Mouse (Mus musculus) heart, adult 2 months (tissue): Measurements from ENCODE around the gene Olfr1392.

Experiments used
- CTCF ChIP-seq: fragments of 200-600 bp; IDR thresholded peaks from 2 replicates; pipeline ENCODE4 v1.8.1; 2022; ENCODE audit warnings: antibody characterized with exemption, mild to moderate bottlenecking, moderate library complexity
- EP300 ChIP-seq: fragments of 200-500 bp; IDR thresholded peaks from 2 replicates; pipeline ENCODE4 v1.6.1; 2011; ENCODE audit warnings: low read depth, low read length, control low read depth; ENCODE audit not compliant: insufficient read depth
- POLR2A ChIP-seq: fragments of 200-500 bp; IDR thresholded peaks from 2 replicates; pipeline ENCODE4 v1.6.1; 2011; ENCODE audit warnings: mild to moderate bottlenecking, low read depth, low read length, control low read depth; ENCODE audit not compliant: insufficient read depth

- TF ChIP-seq CTCF (no peak), POLR2A (no peak), EP300 (no peak)
Observed at GRCm38 (mm10) chr11:49287251-49287650, 2.2 kb downstream of the Olfr1392 start.
